Mouse (Mus musculus): ENCODE results near the gene Dct. TPM values are rescaled to one million over a fixed set of nuclear protein-coding genes. Genes with fewer than 3 reads are reported as not detected.

Dct gene
- total RNA-seq (2022) = under 1 TPM in 1 of 4 experiments, not detected in 3; 0.35 TPM

DNA sequence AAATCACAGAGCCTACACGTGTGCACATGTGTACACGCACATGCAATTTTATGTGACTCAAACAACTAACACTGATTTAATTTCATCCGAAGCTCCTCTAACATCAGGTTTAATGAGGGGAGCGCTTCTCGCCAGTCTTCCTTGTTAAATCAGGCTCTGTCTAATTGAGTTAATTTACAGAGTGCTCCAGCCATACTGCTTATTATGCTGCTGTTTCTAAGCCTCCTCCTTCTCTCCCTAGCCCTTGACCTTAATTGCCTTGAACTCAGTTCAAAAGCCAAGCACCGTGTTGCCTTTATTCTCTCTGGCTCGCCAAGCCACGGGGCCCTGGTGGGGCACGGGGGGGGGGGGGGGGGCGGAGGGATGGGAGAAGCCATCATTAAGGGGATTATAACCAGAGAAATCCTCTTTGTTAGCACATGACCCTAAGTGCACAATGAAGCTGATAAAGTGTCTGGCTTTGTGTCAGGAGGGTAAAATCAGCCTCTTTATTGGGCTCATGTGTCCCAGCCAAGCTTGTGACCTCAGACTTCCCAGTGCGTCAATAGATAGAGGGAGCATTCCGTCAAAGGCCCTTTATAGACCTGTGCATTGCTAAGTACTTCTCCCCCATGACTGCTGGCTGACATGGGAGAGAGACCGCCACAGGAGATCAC, at the start of gene Dct:
TSS of gene Dct (minus strand) at position 270 of the 656 bp plus-strand sequence.
- no peak for DNase-seq

DNA sequence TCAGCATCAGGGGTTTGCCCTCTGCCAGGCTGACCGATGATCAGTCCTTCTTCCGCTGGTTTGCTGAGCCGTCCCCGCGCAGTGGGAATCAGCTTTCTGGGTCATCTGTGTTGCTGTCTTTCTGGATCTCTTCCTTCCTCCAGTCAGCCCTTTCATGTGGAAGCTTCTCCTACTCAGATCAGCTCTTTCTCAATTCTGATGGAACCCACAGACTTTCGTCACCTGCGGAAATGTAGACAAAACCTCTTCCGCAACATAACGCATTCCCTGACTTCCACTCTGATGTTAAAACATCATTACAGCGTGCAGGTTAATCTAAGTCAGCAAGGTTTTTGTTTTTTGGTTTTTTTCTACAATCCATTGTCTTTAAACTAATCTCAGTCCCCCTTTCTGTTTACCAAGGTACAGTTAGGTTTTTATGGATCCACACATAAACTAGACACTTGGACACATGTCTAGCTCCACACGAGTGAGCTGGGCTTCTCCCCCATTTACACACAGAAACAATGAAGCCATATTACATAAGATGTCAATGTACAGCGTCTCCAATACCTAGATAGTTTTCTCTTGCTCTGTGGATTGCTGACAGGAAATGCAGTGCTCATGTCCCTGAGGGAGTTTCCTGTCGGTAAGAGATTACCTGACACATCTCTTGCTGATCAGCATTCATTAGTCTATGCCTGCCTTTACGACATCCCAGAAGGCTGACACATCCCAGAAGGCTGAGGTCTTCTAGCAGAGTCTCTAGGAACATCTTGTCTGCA, 49.4 kb upstream of the Dct start:
- DNase-seq = no peak

DNA sequence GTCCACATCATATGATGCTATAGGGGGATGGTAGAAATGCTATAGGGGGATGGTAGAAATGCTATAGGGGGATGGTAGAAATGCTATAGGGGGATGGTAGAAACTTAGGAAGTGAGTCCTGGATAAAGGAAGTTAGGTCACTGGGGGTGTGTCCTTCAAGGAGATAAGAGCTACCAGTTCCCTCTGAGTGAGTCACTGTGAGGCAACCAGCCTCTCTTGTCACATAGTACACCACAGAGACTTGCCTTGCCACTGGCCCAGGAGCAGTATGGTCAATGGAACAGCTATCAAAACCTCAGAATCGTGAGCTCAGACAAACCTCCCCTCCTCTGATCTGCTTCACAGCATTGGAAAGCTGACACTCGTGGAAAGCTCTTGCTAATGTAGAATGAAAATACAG, 46.2 kb upstream of the Dct start:
- DNase-seq = no peak

GRCm38 (mm10) chr14:118089806-118090392, 37.9 kb upstream of the Dct start:
- no peak for DNase-seq

- DNase-seq = peak; percentile 88
These were observed 37.3 kb upstream of the Dct start for GRCm38 (mm10) chr14:118089215-118089805.

GRCm38 (mm10) chr14:118088437-118089207, 36.6 kb upstream of the Dct start:
- DNase-seq = peak; percentile 18

DNA sequence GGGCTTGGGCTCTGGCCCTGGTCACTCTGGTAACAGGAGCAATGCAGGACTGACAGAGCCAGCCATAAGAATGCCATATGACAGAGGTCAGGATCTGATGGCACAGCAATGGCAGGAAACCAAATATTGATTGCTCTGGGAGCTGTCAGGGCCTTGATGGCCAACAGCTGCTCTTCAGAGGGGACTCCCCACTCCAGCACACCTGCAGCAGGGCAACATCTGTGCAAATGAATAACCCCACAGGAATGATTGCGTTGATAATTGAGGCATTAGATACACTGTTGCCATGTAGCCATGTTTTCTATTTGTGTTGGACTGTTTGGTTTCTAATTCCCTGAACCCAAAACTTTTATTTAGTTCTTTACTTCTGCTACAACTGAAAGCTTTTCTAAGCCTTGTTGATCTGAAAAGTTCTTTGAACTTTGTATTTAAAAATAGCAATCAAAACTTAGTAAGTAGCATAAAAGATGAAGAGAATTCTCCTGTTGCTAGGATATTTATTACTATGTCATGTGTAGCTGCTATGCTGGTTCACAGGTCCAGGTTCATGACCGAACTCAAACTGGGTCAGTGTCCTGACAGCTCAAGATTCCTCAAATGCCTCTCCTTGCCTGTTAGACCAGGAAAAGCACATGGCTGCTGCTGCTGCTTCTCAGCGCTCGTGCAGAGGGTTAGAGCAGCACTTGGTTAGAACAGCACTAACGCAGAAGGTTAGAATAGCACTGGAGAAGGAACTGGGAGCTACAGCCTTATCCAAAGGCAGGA, 34.4 kb upstream of the Dct start:
- DNase-seq = no peak

- DNase-seq = no peak
These were observed 31.8 kb upstream of the Dct start for GRCm38 (mm10) chr14:118083851-118084250.

DNA sequence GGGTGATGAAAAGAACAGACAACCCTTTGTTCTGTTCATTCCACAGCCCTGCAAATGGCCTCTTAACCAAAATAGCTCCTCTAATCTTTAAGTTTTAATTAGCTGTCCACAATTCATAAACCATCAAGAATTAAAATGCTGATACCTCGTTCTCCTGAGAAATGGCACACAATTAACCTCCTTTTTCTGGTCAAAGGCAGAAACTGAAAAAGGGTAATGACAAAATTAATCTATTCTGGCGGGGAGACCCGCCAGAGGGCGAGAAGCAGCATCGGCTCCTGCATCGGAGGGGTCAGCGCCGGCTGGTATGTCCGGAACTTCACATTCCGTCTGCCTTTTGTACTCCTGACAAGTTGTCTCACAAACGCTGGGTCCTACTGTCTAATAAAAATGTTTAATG, 28.6 kb upstream of the Dct start:
- no peak for DNase-seq

DNA sequence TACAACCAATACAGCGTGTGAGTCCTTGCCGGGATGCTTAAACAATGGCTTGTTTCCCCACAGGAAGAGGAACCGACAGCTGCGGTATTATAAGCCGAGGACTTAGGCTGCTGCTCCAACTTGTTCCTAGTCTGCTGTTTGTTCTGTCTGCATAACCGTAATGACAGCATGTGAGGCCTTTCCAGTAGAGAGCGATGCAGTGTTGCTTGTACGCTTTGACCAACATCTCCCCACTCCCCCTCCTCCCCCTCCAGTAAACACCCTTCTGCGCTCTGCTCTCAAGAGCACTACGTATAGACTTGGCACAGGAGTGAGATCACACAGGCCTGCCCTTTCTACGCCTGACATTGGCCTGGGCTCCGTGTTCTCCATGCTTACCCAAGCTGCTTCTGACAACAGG, 18.1 kb upstream of the Dct start:
- no peak for DNase-seq

GRCm38 (mm10) chr14:118069439-118070079, 17.5 kb upstream of the Dct start:
- no peak for DNase-seq

GRCm38 (mm10) chr14:118061766-118062432, 9.9 kb upstream of the Dct start:
- DNase-seq = no peak

DNA sequence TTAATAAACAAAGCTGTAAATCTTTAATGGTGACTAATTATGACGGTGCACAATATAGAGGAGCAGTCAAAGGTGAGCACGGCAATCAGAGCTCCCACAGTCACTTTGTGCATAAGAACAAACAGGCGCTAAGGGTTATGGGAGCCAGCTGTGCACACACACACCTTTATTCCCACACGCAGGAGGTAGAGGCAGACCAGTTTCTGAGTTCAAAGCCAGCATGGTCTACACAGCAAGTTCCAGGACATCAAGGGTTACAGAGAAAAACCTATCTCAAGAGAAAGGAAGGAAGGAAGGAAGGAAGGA, 6.5 kb upstream of the Dct start:
- DNase-seq = no peak

DNA sequence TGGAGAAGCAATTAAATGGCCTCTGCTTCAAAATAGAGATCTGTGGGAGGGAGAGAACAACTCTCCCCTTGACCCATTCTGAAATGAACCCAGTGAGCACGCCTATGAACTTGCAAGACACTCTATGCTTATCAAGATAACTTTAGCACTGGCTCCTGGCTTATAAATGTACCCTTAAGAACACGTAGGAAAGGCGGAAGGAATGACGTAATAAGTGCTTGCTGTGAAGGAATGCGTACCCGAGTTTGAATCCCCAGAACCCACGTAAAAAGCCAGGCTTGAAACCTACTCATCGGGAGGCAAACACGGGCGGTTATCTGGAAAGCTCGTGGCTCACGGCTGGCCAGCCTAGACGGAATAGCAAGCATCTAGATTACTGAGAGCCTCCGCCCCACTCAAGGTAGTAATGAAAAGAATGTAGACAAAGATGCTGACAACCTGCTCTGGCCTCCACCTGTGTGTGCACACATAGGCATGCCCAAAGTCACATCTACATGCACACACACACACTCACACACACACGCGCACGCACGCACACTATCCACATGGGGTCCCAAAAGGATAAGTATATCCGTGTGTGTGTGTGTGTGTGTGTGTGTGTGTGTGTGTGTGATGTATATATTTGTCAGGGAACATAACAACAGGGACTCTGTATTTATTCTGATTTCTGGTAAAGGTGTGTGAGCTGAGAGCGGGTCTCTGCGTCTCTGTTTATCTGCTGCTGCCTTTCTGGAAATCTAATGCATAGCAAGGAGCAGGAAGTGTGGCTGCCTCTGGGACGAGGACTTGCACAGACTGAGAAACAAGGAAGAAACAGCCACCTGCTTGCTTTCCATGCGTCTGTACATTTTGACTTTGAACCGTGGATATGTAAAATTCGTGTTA, 5.9 kb upstream of the Dct start:
- DNase-seq = no peak

GRCm38 (mm10) chr14:118052770-118053169, 726 bp upstream of the Dct start:
- no peak for DNase-seq

- no peak for DNase-seq
These were observed 648 bp downstream of the Dct start for GRCm38 (mm10) chr14:118051396-118051795.

- DNase-seq = no peak
These were observed 1.1 kb downstream of the Dct start for GRCm38 (mm10) chr14:118050990-118051389.

GRCm38 (mm10) chr14:118050431-118050830, 1.6 kb downstream of the Dct start:
- no peak for DNase-seq

DNA sequence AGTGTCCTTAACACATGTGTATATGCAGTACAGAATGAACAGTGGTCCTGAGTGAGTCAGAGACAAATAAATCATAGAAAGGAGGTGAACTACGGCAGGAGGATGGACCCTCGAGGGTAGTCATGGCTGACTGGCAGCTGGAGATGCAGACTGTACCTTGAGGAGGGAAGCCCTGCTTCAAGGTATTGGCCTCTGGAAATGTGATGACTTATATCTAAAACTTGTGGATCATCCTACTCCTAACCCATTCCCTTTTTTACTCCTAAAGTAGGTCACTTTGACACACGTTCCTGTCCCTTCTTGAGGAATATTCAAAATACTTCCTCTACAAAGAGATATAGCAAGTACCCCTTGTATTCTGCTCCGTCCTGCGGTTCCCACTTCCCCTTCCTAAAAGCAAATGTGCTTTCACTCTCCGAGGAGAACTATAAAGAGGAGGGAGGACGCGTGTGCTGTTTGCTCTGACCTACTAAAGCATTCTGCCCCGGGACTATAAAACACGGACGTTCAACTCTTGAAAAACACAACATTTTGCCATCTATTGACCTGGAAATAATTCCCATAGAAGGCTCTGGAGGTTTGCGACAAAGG, 2.3 kb downstream of the Dct start:
- no peak for DNase-seq
